Mouse (Mus musculus) limb, embryonic 14.5 days (tissue): ENCODE measurements around the gene Trim71. TPM values are rescaled to one million over a fixed set of nuclear protein-coding genes. Genes with fewer than 3 reads are reported as not detected.

Source experiments
- ATAC-seq: fragments of 200-750 bp; cut with Nextera tagmentation; 2 replicates; pipeline ENCODE4 v1.8.0; 2017; ENCODE audit warnings: low read depth, moderate number of reproducible peaks, moderate TSS enrichment; ENCODE audit not compliant: low FRiP score
- DNase-seq: peaks from one replicate; pipeline ENCODE4 v3.0.0-alpha.2; 2015; ENCODE audit warnings: low spot score
- H3K27ac ChIP-seq: fragments of 300-500 bp; sonication (generic); replicated peaks from 2 replicates; pipeline ENCODE4 v1.5.1; 2014; ENCODE audit warnings: low read depth, mild to moderate bottlenecking, low read length, moderate library complexity, mixed read lengths
- H3K27me3 ChIP-seq: fragments of 300-500 bp; sonication (generic); 2 replicates; pipeline ENCODE4 v1.6.1; 2014; ENCODE audit warnings: low read length, mixed read lengths; ENCODE audit not compliant: control insufficient read depth, insufficient read depth
- H3K36me3 ChIP-seq: fragments of 300-500 bp; sonication (generic); 2 replicates; pipeline ENCODE4 v1.6.1; 2014; ENCODE audit warnings: mild to moderate bottlenecking, low read length, moderate library complexity, mixed read lengths; ENCODE audit not compliant: control insufficient read depth, insufficient read depth
- H3K4me1 ChIP-seq: fragments of 300-500 bp; sonication (generic); 2 replicates; pipeline ENCODE4 v1.6.1; 2014; ENCODE audit warnings: antibody characterized with exemption, low read length, mixed read lengths; ENCODE audit not compliant: control insufficient read depth, insufficient read depth
- H3K4me2 ChIP-seq: fragments of 300-500 bp; sonication (generic); replicated peaks from 2 replicates; pipeline ENCODE4 v1.6.1; 2014; ENCODE audit warnings: low read depth, mild to moderate bottlenecking, low read length, moderate library complexity; ENCODE audit not compliant: severe bottlenecking
- H3K4me3 ChIP-seq: fragments of 300-500 bp; sonication (generic); replicated peaks from 2 replicates; pipeline ENCODE4 v1.5.1; 2014; ENCODE audit warnings: low read length
- H3K9ac ChIP-seq: fragments of 300-500 bp; sonication (generic); 2 replicates; pipeline ENCODE4 v1.6.1; 2014; ENCODE audit warnings: mild to moderate bottlenecking, low read depth, low read length, moderate library complexity; ENCODE audit not compliant: severe bottlenecking
- H3K9me3 ChIP-seq: fragments of 300-500 bp; sonication (generic); 2 replicates; pipeline ENCODE4 v1.6.1; 2016; ENCODE audit warnings: low read length; ENCODE audit not compliant: control insufficient read depth
- POLR2A ChIP-seq: fragments of 200-500 bp; IDR thresholded peaks from 2 replicates; pipeline ENCODE4 v1.8.0; 2012; ENCODE audit warnings: inconsistent platforms, mild to moderate bottlenecking, moderate library complexity, borderline replicate concordance; ENCODE audit not compliant: insufficient read depth, insufficient read length; ENCODE audit errors: extremely low read depth
- WGBS: fragments of 180-500 bp; shearing (Covaris S2); extraction: QIAGEN DNeasy Blood & Tissue Kit; methylation state at CpG from one replicate; pipeline ENCODE4 v1.1.7; 2014; 5-methylcytosine and 5-hydroxymethylcytosine counted together
- polyA plus RNA-seq, 2 experiments: library from polyadenylated mRNA; depleted of rRNA in 1 of 2; stranded (reverse) in 1 of 2; unstranded in 1 of 2; fragments of >200 nt; fragmentation: Nextera tagmentation in 1 of 2; extraction: Ambion mirVana in 1 of 2; gene quantifications; 2 replicates each; pipeline versions ENCODE4 v1.2.1 to v1.2.3; 2012 to 2014

Trim71 gene
- polyA plus RNA-seq, 2 experiments, result 0.26 to 0.33 TPM

- Histone ChIP-seq H3K4me2 (no peak overlapping the region), H3K27ac (no peak overlapping the region), H3K4me3 (no peak overlapping the region), H3K9me3 (no peaks in the 10 kb centered on the region), H3K36me3 (no peaks in the 10 kb centered on the region), H3K27me3 (no peaks in the 10 kb centered on the region), H3K9ac (no peak overlapping the region), H3K4me1 (peaks cover 24% of the 10 kb centered on the region)
- ATAC-seq (peak; percentile 28; the same call in 1 of the 2 replicates), DNase-seq (no peak)
- WGBS, result 50% methylated on average over 1 of the region's 1 CpGs
- TF ChIP-seq POLR2A, result no peak
Measured at GRCm38 (mm10) chr9:114541279-114541741, 22.9 kb downstream of the Trim71 start.

GRCm38 (mm10) chr9:114538996-114539563 lies 25.1 kb downstream of the Trim71 start:
- no peak for TF ChIP-seq POLR2A
- Histone ChIP-seq H3K36me3 (no peaks in the 10 kb centered on the region), H3K9ac (no peak overlapping the region), H3K27me3 (no peaks in the 10 kb centered on the region), H3K4me2 (no peak overlapping the region), H3K27ac (no peak overlapping the region), H3K4me3 (no peak overlapping the region), H3K4me1 (peaks cover 13% of the 10 kb centered on the region), H3K9me3 (no peaks in the 10 kb centered on the region)
- no peak for ATAC-seq
- 60% methylated on average over 7 of the region's 7 CpGs for WGBS
- no peak for DNase-seq

GRCm38 (mm10) chr9:114536628-114537027 lies 27.5 kb downstream of the Trim71 start:
- no peak for TF ChIP-seq POLR2A
- Histone ChIP-seq H3K27me3 (no peaks in the 10 kb centered on the region), H3K27ac (no peak overlapping the region), H3K9ac (no peak overlapping the region), H3K36me3 (no peaks in the 10 kb centered on the region), H3K4me3 (no peak overlapping the region), H3K4me1 (peaks cover 10% of the 10 kb centered on the region), H3K4me2 (no peak overlapping the region), H3K9me3 (no peaks in the 10 kb centered on the region)
- no peak for ATAC-seq
- DNase-seq, result no peak
- 26% methylated on average over 2 of the region's 2 CpGs for WGBS

- 76% methylated on average over 9 of the region's 9 CpGs for WGBS
- no peak for DNase-seq
- Histone ChIP-seq H3K4me3 (no peak overlapping the region), H3K4me2 (no peak overlapping the region), H3K27ac (no peak overlapping the region; the same call in 1 of the 2 replicates), H3K9ac (no peak overlapping the region), H3K36me3 (no peaks in the 10 kb centered on the region), H3K27me3 (no peaks in the 10 kb centered on the region), H3K4me1 (peaks cover 10% of the 10 kb centered on the region), H3K9me3 (no peaks in the 10 kb centered on the region)
- TF ChIP-seq POLR2A, result no peak
- ATAC-seq, result no peak
Measured at GRCm38 (mm10) chr9:114534747-114535517, 29.2 kb downstream of the Trim71 start.

- ATAC-seq, result no peak
- H3K36me3 ChIP-seq, result no peaks in the 10 kb centered on the region
- 72% methylated on average over 4 of the region's 4 CpGs for WGBS
- no peak overlapping the region for H3K27ac ChIP-seq
- TF ChIP-seq POLR2A, result no peak
- no peak overlapping the region for H3K4me3 ChIP-seq
- H3K4me2 ChIP-seq, result no peak overlapping the region
- H3K9me3 ChIP-seq, result no peaks in the 10 kb centered on the region
- no peak for DNase-seq
- H3K4me1 ChIP-seq, result peaks cover 10% of the 10 kb centered on the region
- no peak overlapping the region for H3K9ac ChIP-seq
- H3K27me3 ChIP-seq, result no peaks in the 10 kb centered on the region
Measured at GRCm38 (mm10) chr9:114533848-114534247, 30.3 kb downstream of the Trim71 start.
